Mouse (Mus musculus): ENCODE data around the gene Gca.
"Not testable (repeated sequence)": the region's sequence is repeated elsewhere in the genome, so short reads cannot be mapped to it uniquely, and the experiment has no call there.

Gene Gca

DNA sequence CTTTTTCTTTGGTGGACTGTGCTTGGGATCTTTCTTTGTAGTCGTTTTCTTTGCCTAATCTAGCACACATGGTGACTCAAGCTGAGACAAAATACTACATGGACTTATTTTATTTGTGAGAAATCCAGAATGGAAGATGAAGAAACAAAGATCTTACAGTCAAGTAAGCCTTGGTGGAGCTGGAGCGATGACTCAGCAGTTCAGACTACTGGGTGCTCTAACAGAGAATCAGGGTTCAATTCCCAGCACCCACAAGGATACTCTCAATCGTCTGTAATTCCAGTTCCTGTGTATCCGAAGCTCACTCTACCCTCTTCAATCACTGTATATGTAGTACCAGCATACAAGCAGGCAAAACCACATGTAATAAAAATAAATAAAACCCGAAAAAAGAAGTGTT is 6.2 kb downstream of the Gca start:
- DNase-seq (ENCODE audit: low spot score in 2 of 2), result no peak

DNA sequence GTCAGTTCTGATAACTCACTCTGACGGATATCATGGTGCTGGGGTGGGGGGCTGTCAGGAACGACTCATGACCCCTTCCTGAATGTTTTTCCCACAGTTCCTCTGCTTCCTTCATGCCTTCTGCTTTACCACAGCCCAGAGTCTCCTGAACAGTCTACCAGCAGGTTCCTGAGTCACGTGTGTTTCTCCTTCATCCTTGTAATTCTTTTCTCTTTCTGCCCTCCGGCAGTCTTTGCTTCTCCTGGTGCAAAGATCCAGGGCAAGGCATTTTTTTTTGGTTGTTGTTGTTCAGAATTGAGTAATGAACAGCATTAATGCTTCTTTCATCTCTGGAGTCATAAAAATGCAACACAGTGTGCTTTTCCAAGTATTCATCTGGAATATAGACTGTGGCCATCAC is 6.7 kb downstream of the Gca start:
- DNase-seq (ENCODE audit: low spot score in 2 of 2), result no peak

DNA sequence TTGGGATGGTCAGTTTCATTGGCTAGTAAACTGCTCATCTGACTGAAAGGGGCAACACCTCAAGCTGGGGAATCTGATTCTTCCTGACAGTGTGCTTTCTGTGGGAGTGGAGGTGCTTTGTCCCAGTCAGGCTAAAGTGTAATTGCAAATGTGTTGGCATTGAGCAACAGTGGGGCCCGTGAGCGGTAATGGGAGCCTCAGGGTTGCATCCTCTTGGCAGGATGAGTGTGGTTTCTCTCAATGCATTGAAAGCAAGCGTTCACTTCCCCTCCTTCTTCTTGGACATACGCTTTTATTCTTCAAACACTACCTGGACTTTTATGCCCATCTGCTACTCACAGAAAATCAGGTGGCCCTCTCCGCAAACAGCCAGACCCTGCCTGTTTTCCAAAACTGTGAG is 8.7 kb downstream of the Gca start:
- DNase-seq (ENCODE audit: low spot score in 2 of 2), result no peak

DNA sequence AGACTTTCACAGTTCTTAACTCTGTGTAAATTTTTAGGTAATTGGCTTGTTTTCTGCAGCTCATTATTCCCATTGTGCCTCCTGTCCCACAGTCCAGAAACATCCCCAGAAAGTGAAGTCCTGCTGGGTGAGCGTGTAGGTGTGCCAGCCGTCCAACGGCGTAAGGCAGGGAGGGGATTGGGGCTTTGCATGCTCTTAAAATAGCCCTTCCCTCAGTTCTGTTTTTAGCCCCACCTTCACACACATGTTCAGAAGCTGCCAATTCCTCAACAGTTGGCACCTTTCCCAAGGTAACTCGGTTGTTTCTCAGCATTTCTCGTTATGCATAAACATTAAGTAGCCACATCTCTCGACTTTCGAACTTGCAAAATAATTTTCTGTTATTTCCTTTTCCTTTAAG is 17.6 kb downstream of the Gca start:
- no peak for DNase-seq (ENCODE audit: low spot score in 2 of 2)

DNA sequence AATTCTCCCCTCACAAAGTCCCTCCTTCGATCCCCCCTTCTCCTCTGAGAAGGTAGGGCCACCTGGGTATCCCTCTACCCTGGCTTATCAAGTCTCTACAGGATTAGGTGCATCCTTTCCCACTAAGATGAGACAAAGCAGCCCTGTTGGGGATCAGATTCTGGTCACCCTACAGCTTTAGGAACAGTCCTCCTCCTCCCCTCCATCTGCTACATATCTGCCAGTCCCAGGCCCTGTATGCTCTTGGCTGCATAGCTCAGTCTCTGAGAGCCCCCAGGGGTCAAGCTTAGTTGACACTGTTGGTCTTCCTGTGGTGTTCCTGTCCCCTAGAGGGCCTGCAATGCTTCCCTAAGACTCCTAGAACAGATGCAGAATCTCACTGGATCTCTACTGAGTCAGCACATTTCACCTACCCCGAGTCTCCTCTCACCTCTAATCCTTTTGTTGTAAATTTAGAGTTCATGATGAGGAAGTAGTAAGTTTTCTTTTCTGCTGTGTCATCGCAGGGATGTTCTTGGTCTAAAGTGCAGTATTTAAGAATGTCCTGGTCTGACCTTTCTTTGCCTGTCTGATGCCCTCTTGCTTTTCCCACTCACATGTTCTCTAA is 21.0 kb downstream of the Gca start:
- no peak for DNase-seq (ENCODE audit: low spot score in 2 of 2)

DNA sequence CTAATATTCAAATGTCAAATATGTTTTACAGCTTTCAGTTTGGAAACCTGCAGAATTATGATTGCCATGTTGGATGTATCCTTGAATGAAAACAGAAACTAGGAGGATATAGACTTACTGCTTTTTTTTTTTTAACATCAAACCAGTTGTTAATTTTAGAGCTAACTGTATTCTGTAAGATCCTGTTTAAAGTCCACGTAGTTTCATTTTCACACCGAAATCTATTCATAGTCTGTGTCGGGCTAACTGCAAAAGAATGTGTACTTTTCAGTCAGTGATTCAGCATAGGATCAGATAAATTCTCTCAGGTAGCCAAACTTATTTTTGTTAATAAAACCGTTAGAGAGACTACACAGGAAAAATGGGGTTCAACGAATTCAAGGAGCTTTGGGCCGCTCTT is 21.8 kb downstream of the Gca start:
- no peak for DNase-seq (ENCODE audit: low spot score in 2 of 2)

DNA sequence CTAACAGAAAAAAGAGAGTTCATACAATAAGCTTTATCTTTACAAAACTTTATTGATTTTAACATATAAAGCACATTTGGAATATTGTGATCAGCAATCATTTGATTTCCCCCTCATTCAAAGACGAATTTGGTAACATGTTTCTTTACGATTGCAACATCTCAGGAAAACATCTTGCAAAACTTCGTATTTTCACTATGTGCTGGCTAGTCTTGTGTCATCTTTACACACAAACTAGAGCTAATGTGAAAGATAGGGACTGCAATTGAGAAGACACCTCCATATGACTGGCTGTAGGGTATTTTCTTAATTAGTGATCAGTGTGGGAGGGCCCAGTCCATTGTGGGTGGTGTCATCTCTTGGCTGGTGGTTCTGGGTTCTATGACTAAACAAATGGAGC is 42.2 kb downstream of the Gca start:
- DNase-seq (ENCODE audit: low spot score in 2 of 2), result no peak

DNA sequence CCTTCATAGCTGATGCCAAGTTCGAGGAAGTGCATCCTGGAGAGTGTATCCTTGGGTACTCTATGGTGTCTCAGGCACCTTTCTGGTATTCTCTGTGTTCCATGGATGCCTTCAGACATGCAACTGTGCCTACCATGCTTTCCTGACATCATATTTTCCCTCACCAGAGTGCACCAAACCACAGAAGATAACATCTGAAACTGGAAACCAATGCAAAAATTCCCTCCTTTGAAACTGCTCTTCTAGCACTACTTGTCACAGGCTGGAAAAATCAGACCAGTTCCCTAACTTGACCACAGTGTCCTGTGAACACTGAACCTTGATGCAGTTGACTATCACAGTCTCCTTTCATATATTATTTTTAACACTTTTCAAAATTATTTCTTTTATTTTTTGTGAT is 45.5 kb downstream of the Gca start:
- no peak for DNase-seq (ENCODE audit: low spot score in 2 of 2)

DNA sequence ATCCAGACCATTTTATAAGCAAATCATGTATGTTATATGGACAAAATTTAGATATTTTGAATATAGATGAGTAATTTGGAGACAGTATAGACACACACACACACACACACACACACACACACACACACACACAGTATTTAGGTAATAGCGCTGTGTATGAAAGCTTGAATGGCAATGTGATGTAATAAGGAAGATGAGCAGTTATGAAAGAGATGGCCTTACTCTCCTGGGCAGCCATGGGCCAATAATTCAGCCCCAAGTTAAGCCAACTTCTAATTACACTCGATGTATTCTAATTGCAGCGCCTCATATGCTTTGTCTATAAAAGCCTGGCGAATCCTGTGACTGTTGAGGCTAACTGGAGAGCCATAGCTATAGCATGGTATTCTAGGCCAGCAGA is 50.3 kb downstream of the Gca start:
- not testable (repeated sequence) for DNase-seq (ENCODE audit: low spot score in 2 of 2)

DNA sequence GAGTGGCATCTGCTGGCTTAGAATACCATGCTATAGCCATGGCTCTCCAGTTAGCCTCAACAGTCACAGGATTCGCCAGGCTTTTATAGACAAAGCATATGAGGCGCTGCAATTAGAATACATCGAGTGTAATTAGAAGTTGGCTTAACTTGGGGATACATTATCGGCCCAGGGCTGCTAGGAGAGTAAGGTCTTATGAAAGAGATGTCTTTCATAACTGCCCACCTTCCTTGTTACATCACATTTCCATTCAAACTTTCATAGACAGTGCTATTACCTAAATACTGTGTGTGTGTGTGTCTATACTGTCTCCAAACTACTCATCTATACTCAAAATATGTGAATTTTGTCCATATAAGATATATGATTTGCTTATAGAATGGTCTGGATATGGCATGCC is 51.2 kb downstream of the Gca start:
- no peak for DNase-seq (ENCODE audit: low spot score in 2 of 2)

DNA sequence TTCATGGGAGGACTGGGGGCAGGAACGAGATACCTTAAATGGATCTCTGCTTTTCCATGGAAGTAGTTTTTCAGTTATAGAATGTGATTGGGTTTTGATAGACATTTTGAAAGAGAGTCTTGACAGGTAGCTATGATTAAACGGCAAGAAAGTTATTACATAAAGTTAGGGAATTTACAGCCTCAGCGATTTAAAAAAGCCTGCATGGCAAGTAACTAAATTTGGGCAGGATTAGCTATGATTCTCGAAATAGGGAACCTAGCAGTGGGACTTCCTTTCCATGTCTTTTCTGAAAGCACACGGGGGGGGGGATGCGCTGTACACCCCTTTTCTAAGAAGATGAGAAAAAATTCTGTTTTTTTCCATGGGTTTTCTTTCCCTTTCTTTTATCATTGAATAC is 53.2 kb downstream of the Gca start:
- DNase-seq (ENCODE audit: low spot score in 2 of 2), result no peak

DNA sequence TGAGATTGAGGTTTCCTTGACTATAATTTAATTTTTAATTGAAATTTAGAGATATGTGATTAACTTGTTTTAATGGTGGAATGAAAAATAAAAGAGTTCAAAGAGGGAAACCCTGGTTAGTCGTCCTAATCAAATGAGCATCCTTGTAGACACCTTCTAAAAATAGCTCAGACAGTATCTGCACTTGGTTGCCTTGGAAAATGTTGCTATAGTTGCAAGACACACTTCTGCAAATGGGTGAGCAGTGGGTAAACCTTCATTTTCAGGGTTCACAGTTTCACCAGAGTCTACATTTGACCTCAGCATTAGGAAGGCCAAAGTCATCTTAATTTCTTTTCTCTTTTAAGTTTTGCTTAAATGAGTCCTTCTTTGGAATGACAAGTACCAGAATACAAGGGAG is 54.3 kb downstream of the Gca start:
- no peak for DNase-seq (ENCODE audit: low spot score in 2 of 2)

DNA sequence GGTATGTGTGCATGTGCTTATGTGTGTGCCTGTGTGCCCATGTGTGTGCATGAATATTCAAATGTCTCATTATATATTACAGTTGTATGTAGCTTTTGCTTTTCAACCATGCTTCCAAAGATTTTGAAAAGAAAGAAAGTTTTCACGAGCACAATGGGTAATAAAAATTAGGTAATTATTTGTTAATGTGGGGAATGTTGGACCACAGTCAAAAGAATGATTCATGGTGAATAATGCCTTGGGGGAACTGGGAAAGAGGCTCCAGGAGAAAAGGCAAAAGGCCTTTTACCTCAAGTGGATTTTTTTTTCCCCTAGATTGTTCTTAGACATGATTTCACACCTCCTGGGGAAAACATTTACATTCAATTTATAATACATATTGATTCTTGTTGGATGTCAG is 61.9 kb downstream of the Gca start:
- no peak for DNase-seq (ENCODE audit: low spot score in 2 of 2)

DNA sequence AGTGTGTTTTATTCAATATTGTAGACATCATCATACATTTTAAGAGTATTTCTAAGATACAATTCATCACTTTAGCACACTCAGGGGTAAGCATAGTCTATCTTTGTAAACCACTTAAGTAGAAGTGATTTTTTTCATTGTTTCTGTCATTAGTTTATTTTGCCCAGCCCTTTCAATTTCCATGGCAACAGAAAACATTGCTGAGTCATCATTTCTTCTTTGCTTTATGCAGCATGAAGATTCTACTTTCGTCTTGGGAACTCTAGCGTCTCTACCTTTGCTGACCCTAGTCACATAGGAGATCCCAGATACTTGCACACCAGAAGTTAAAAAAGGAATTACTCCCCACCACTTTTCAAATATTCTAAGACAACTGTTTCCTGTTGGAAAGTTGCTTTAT is 63.6 kb downstream of the Gca start:
- no peak for DNase-seq (ENCODE audit: low spot score in 2 of 2)

DNA sequence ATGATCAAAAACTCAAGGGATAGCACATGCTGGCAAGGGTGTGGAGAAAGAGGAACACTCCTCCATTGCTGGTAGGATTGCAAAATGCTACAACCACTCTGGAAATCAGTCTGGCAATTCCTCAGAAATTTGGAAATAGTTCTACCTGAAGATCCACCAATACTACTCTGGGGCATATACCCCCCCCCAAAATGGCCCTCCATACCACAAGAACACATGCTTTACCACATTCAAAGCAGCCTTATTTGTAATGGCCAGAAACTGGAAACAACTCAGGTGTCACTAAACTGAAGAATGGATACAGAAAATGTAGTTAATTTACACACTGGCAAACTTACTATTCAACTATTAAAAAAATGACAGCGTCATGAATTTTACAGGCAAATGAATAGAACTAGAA is 66.6 kb downstream of the Gca start:
- DNase-seq (ENCODE audit: low spot score in 2 of 2), result no peak

DNA sequence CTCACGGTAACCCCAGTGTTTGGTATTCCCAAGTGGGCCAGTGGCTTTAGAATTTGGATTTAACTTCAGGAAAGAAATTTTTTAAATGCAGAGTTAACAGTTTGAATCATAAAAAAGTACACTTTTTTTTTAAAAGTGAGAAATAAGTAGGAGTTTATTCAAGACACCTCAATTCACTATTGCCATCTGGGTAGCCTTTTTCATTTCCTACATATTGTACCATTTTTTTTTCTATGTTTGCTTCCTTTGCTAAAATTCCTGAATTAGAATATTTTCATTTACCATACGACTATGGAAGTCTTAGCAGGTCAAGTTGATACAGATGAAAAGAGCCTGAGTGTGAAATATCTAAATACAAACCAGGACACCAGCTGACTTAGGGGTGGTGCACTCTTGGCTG is 79.0 kb downstream of the Gca start:
- DNase-seq (ENCODE audit: low spot score in 2 of 2), result no peak
